Mouse (Mus musculus): ENCODE measurements around the gene Sec24b. TPM values are rescaled to one million over a fixed set of nuclear protein-coding genes. Genes with fewer than 3 reads are reported as not detected.

Sec24b gene
- polyA plus RNA-seq, 2 experiments = 7.8 to 17.1 TPM

GRCm38 (mm10) chr3:129984797-129985196, 76.6 kb downstream of the Sec24b start:
- Histone ChIP-seq H3K9me3 (ENCODE audit: control insufficient read depth, low read length) (no peaks in the 10 kb centered on the region), H3K4me3 (ENCODE audit: insufficient read depth in 1 of 2, low read depth in 2 of 2, low read length in 2 of 2) (no peak overlapping the region), H3K9ac (replicated peaks) (no peak overlapping the region), H3K27me3 (ENCODE audit: control insufficient read depth, insufficient read depth, low read length) (no peaks in the 10 kb centered on the region), H3K36me3 (replicated peaks; ENCODE audit: control insufficient read depth, insufficient read depth, low read depth) (peaks cover 23% of the 10 kb centered on the region), H3K4me2 (ENCODE audit: low read depth) (no peak overlapping the region), H3K27ac (no peak overlapping the region), H3K4me1 (replicated peaks; ENCODE audit: control insufficient read depth in 2 of 2, insufficient read depth in 2 of 2, low read length in 1 of 2) (no peaks in the 10 kb centered on the region)
- 79% methylated on average over 5 of the region's 5 CpGs for WGBS (ENCODE audit: insufficient replicate concordance)
- no peak for DNase-seq (ENCODE audit: low read depth in 3 of 3, low spot score in 3 of 3)
- TF ChIP-seq CTCF (IDR thresholded peaks at IDR 0.05; ENCODE audit: low read depth) (no peak), EP300 (IDR thresholded peaks at IDR 0.05; ENCODE audit: low read depth) (no peak)
- no peak for ATAC-seq (ENCODE audit: insufficient read depth)

- ATAC-seq (ENCODE audit: insufficient read depth) = no peak
- Histone ChIP-seq H3K4me2 (ENCODE audit: low read depth) (no peak overlapping the region), H3K4me3 (ENCODE audit: insufficient read depth in 1 of 2, low read depth in 2 of 2, low read length in 2 of 2) (no peak overlapping the region), H3K27me3 (ENCODE audit: control insufficient read depth, insufficient read depth, low read length) (no peaks in the 10 kb centered on the region), H3K36me3 (replicated peaks; ENCODE audit: control insufficient read depth, insufficient read depth, low read depth) (peaks cover 10% of the 10 kb centered on the region), H3K27ac (no peak overlapping the region), H3K9me3 (ENCODE audit: control insufficient read depth, low read length) (no peaks in the 10 kb centered on the region), H3K4me1 (replicated peaks; ENCODE audit: control insufficient read depth in 2 of 2, insufficient read depth in 2 of 2, low read length in 1 of 2) (no peaks in the 10 kb centered on the region), H3K9ac (replicated peaks) (no peak overlapping the region)
- WGBS (ENCODE audit: insufficient replicate concordance) = 81% methylated on average over 5 of the region's 5 CpGs
- TF ChIP-seq EP300 (IDR thresholded peaks at IDR 0.05; ENCODE audit: low read depth) = no peak
- no peak for TF ChIP-seq CTCF (IDR thresholded peaks at IDR 0.05; ENCODE audit: low read depth)
- no peak for DNase-seq (ENCODE audit: low read depth in 3 of 3, low spot score in 3 of 3)
These were observed 79.1 kb downstream of the Sec24b start for GRCm38 (mm10) chr3:129982271-129982670.

DNA sequence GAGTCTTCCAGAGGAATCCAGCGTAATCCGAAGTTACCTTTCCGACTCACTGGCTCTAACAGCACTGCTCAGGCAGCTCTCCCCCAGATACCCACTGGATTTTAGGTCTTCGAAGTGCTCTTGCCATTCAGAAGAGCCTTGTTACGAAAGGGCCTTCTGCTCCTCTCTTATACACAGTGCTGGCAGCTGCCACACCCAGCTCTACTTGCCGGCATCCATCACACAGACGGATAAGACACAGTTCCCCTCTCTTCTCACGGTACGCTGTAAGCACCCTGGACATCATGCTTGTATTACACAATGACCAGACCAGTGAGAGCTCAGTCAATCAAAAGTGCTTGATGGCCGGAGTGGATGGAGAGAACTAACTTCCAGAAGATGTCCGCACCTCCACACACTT, 79.6 kb downstream of the Sec24b start:
- Histone ChIP-seq H3K4me3 (ENCODE audit: insufficient read depth in 1 of 2, low read depth in 2 of 2, low read length in 2 of 2) (no peak overlapping the region), H3K27me3 (ENCODE audit: control insufficient read depth, insufficient read depth, low read length) (no peaks in the 10 kb centered on the region), H3K4me1 (replicated peaks; ENCODE audit: control insufficient read depth in 2 of 2, insufficient read depth in 2 of 2, low read length in 1 of 2) (no peaks in the 10 kb centered on the region), H3K9me3 (ENCODE audit: control insufficient read depth, low read length) (no peaks in the 10 kb centered on the region), H3K9ac (replicated peaks) (no peak overlapping the region), H3K4me2 (ENCODE audit: low read depth) (no peak overlapping the region), H3K36me3 (replicated peaks; ENCODE audit: control insufficient read depth, insufficient read depth, low read depth) (peaks cover 7% of the 10 kb centered on the region), H3K27ac (no peak overlapping the region)
- ATAC-seq (ENCODE audit: insufficient read depth) (no peak), DNase-seq (ENCODE audit: low read depth in 3 of 3, low spot score in 3 of 3) (no peak)
- no peak for TF ChIP-seq CTCF (IDR thresholded peaks at IDR 0.05; ENCODE audit: low read depth)
- TF ChIP-seq EP300 (IDR thresholded peaks at IDR 0.05; ENCODE audit: low read depth) = no peak
- 76% methylated on average over 11 of the region's 11 CpGs for WGBS (ENCODE audit: insufficient replicate concordance)

- WGBS (ENCODE audit: insufficient replicate concordance) = 37% methylated on average over 6 of the region's 6 CpGs
- H3K27ac ChIP-seq = no peak overlapping the region
- no peak overlapping the region for H3K9ac ChIP-seq (replicated peaks)
- no peak overlapping the region for H3K4me3 ChIP-seq (ENCODE audit: insufficient read depth in 1 of 2, low read depth in 2 of 2, low read length in 2 of 2)
- H3K27me3 ChIP-seq (ENCODE audit: control insufficient read depth, insufficient read depth, low read length) = no peaks in the 10 kb centered on the region
- DNase-seq (ENCODE audit: low read depth in 3 of 3, low spot score in 3 of 3) (no peak), ATAC-seq (ENCODE audit: insufficient read depth) (no peak)
- H3K4me2 ChIP-seq (ENCODE audit: low read depth) = no peak overlapping the region
- H3K36me3 ChIP-seq (replicated peaks; ENCODE audit: control insufficient read depth, insufficient read depth, low read depth) = peaks cover 7% of the 10 kb centered on the region
- TF ChIP-seq EP300 (IDR thresholded peaks at IDR 0.05; ENCODE audit: low read depth) = no peak
- no peak for TF ChIP-seq CTCF (IDR thresholded peaks at IDR 0.05; ENCODE audit: low read depth)
- H3K4me1 ChIP-seq (replicated peaks; ENCODE audit: control insufficient read depth in 2 of 2, insufficient read depth in 2 of 2, low read length in 1 of 2) = no peaks in the 10 kb centered on the region
- no peaks in the 10 kb centered on the region for H3K9me3 ChIP-seq (ENCODE audit: control insufficient read depth, low read length)
These were observed 81.8 kb downstream of the Sec24b start for GRCm38 (mm10) chr3:129979510-129979909.

GRCm38 (mm10) chr3:129978716-129979115, 82.6 kb downstream of the Sec24b start:
- ATAC-seq (ENCODE audit: insufficient read depth) (no peak), DNase-seq (ENCODE audit: low read depth in 3 of 3, low spot score in 3 of 3) (no peak)
- no peak overlapping the region for H3K4me3 ChIP-seq (ENCODE audit: insufficient read depth in 1 of 2, low read depth in 2 of 2, low read length in 2 of 2)
- H3K4me1 ChIP-seq (replicated peaks; ENCODE audit: control insufficient read depth in 2 of 2, insufficient read depth in 2 of 2, low read length in 1 of 2) = no peaks in the 10 kb centered on the region
- H3K36me3 ChIP-seq (replicated peaks; ENCODE audit: control insufficient read depth, insufficient read depth, low read depth) = peaks cover 3% of the 10 kb centered on the region
- H3K27me3 ChIP-seq (ENCODE audit: control insufficient read depth, insufficient read depth, low read length) = no peaks in the 10 kb centered on the region
- no peak for TF ChIP-seq EP300 (IDR thresholded peaks at IDR 0.05; ENCODE audit: low read depth)
- H3K9me3 ChIP-seq (ENCODE audit: control insufficient read depth, low read length) = no peaks in the 10 kb centered on the region
- no peak overlapping the region for H3K9ac ChIP-seq (replicated peaks)
- H3K4me2 ChIP-seq (ENCODE audit: low read depth) = no peak overlapping the region
- WGBS (ENCODE audit: insufficient replicate concordance) = 77% methylated on average over 9 of the region's 9 CpGs
- H3K27ac ChIP-seq = no peak overlapping the region
